Mouse (Mus musculus): ENCODE results near the gene Atg4d.
"Not testable (repeated sequence)": the region's sequence is repeated elsewhere in the genome, so short reads cannot be mapped to it uniquely, and the experiment has no call there.

Atg4d gene

GRCm38 (mm10) chr9:21265000-21265561 lies at the start of gene Atg4d:
Atg4d (plus strand) TSS chr9:21265293.
- DNase-seq (ENCODE audit: low spot score in 2 of 2) = peak; percentile 95 to 100

DNA sequence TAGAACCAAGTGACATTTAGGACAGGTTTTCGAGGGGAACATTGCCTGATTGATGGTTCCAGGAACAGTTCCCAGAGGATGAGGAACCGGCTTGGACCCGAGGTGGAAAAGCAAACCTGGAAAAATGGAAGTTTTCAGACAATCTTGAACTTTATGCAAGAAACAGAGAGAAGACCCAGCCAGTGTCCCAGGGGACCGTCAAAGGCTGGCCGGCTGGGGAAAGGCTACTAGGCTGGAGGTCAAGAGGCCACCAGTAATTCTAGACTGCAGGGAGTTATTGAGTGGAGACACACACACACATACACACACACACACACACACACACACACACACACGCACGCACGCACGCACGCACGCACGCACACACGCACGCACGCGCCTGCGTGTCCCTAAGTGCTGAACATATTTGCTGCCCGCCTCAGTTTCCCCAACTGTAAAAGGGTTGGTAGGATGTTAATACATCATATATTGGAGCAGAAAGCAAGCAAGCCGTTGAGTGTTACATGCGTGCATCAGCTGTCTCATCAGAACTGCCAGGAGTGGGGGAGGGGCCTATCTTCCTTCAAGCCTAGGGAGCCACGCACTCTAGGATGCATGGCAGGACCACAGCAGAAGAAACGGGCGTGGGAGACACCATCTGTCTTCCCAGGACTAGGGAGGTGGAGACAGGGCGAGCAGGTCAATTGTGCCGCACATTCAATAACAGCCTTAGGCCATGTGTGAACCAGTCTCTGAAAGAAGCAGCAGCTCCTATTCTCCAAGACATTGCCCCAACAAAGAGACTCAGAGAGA lies 48.8 kb upstream of the Atg4d start:
- no peak for DNase-seq (ENCODE audit: low spot score in 2 of 2)

DNA sequence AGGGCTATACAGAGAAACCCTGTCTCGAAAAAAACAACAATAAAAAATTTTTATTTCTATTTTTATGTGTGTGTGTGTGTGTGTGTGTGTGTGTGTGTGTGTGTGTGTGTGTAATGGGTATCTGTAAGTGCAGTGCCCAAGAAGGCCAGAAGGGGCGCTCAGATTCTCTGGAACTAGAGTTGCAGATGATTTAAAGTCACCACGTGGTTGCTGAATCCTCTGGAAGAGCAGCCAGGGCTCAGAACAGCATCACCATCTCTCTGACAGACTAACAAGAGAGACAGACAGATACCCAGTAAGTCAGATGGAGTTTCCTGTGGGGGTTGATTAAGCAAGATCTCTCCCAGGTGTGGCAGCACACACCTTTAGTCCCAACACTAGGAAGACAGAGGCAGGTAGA lies 45.3 kb upstream of the Atg4d start:
- DNase-seq (ENCODE audit: low spot score in 2 of 2) = peak in 1 of 2 experiments; percentile 58

GRCm38 (mm10) chr9:21220490-21221382 lies 44.4 kb upstream of the Atg4d start:
- peak; percentile 94 for DNase-seq (ENCODE audit: low spot score in 2 of 2)

GRCm38 (mm10) chr9:21221383-21221929 lies 43.6 kb upstream of the Atg4d start:
- peak in 1 of 2 experiments; percentile 43 for DNase-seq (ENCODE audit: low spot score in 2 of 2)

DNA sequence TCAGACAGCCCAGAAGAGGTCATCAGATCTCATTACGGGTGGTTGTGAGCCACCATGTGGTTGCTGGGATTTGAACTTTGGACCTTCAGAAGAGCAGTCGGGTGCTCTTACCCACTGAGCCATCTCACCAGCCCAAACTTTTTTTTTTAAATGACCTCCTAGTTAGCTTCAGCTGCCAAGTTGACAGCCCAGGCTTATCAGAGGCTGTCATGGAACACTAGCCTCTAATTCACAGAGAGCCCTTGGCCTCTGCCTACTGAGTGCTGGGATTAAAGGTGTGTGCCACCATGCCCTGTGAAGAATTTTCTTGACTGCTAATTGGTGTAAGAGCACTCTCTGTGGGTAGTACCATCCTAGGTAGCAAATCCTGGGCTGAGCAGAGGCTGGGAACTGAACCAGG lies 41.6 kb upstream of the Atg4d start:
- DNase-seq (ENCODE audit: low spot score in 2 of 2) = not testable (repeated sequence)

GRCm38 (mm10) chr9:21223906-21224305 lies 41.2 kb upstream of the Atg4d start:
- DNase-seq (ENCODE audit: low spot score in 2 of 2) = no peak

GRCm38 (mm10) chr9:21224576-21225414 lies 40.3 kb upstream of the Atg4d start:
- DNase-seq (ENCODE audit: low spot score in 2 of 2) = peak in 1 of 2 experiments; percentile 59

DNA sequence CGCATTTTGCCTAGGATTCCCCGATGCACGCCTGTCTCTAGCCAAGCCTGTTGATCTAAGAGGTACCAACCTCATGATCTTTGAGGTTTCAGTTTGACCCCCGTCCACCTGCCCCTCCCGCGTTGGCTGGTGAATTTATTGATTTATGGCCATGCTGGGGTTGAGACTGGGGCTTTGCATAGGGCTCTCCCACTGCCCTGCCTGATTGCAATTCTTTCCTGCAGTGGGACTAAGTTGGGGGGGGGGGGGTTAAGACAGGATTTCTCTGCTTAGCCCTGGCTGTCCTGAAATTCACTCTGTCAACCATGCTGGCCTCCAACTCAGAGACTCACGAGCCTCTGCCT lies 39.7 kb upstream of the Atg4d start:
- DNase-seq (ENCODE audit: low spot score in 2 of 2) = no peak

DNA sequence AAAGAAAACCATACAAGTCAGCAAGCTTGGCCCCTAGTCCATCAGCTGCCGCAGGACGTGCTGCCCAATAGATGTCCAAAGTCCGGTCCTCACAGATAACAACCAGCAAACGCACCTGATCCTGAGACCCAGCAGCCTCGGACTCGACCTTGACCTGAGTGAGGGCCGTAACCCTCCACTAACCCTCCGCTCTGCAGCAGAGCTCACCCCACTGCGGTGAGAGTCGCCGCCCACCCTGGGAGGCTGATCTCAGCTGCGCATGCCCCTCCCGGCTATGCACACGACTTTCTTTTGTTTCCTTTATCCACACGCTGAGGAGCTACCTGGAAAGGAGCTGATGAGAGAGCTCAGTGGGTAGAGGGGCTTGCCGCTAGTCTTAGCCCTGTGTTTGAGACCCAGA lies 37.8 kb upstream of the Atg4d start:
- DNase-seq (ENCODE audit: low spot score in 2 of 2) = no peak

- DNase-seq (ENCODE audit: low spot score in 2 of 2) = no peak
Measured at GRCm38 (mm10) chr9:21231551-21231950, 33.5 kb upstream of the Atg4d start.

DNA sequence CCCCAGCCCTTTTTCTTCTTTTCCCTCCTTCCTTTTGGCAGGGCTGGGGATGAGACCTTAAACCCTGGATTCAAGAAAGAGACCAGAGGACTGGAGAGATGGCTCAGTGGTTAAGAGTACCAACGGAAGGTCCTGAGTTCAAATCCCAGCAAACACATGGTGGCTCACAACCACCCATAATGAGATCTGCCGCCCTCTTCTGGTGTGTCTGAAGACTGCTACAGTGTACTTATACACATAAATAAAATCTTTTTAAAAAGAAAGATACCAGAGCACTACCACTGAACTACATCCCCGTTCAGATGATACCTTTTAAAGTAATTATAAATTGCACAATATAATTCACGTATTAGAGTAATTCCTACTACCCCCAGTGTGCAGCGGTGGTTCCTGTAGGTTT lies 32.2 kb upstream of the Atg4d start:
- DNase-seq (ENCODE audit: low spot score in 2 of 2) = no peak

DNA sequence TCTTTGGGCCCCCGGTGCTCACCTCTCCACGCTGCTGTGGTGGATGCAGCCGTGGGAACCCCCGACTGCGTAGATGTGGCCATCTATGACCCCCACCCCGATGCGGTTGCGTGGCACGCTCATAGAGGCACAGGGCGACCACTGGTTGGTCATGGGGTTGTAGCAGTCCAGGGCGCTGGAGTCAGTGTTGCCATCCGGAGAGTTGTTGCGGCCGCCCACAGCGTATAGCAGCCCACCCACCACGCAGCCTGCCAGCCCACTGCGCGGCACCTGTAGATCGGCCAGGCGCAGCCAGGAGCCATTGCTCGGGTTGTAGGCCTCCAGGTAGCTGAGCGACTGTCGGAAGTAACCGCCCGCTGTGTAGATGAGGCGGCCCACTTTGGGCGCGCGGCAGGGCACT lies 31.7 kb upstream of the Atg4d start:
- no peak for DNase-seq (ENCODE audit: low spot score in 2 of 2)

DNA sequence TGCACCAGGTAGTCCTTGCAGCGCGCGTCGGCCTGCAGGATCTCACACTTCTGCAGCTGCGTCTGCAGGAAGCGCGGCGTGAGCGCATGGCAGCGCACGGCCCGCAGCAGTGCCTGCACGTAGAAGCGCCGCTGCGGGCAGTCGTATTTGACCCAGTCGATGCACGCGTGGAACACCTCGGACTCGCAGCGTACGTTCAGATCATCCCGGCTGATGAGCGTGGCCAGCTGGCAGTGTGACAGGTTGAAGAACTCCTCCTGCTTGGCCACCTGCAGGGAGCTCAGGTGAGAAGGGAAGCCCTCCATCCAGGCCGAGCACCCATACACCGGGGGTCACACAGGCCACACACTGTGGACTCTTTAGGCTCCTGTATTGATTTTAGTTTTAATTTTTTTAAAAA lies 31.3 kb upstream of the Atg4d start:
- no peak for DNase-seq (ENCODE audit: low spot score in 2 of 2)

DNA sequence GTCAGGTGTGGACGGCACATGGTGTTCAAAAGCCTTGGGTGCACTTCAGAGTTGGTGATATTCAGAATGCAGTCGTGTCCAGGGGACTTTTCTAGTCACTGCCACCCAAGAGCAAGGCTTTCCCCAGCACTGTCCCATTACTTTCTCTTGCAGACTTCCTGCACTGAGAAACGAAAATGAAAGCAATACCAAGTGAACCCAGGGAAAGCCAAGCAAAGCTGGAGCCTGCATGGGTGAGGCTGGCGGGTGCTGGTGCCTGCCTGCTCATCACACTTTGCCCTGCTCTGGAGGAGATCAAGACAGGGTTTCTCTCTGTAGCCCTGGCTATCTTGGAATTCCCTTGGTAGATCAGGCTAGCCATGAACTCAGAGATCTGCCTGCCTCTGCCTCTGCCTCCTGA lies 29.8 kb upstream of the Atg4d start:
- DNase-seq (ENCODE audit: low spot score in 2 of 2) = no peak

GRCm38 (mm10) chr9:21236991-21237367 lies 28.1 kb upstream of the Atg4d start:
- peak in 1 of 2 experiments; percentile 37 for DNase-seq (ENCODE audit: low spot score in 2 of 2)

GRCm38 (mm10) chr9:21237368-21238003 lies 27.6 kb upstream of the Atg4d start:
- DNase-seq (ENCODE audit: low spot score in 2 of 2) = peak; percentile 65 to 71

- DNase-seq (ENCODE audit: low spot score in 2 of 2) = peak; percentile 36 to 57
Measured at GRCm38 (mm10) chr9:21238004-21238732, 26.9 kb upstream of the Atg4d start.

GRCm38 (mm10) chr9:21238733-21239464 lies 26.2 kb upstream of the Atg4d start, which contains the start of gene Keap1:
Keap1 (minus strand) TSS chr9:21239361.
- DNase-seq (ENCODE audit: low spot score in 2 of 2) = peak; percentile 90 to 91

Measured in spleen, postnatal 10 days (tissue).